Mouse (Mus musculus): ENCODE measurements at regions not wholly inside any gene's neighbourhood (a gene's known extent, or its start where the extent isn't known, plus 50 kb on each side); places are given as distances from the start of the nearest gene placed in this dataset.

- Histone ChIP-seq H3K4me2 (no peak overlapping the region), H3K4me1 (no peaks in the 10 kb centered on the region), H3K27ac (no peak overlapping the region), H3K27me3 (no peaks in the 10 kb centered on the region), H3K9ac (no peak overlapping the region), H3K36me3 (no peaks in the 10 kb centered on the region), H3K9me3 (replicated peaks) (no peaks in the 10 kb centered on the region), H3K4me3 (replicated peaks) (no peak overlapping the region)
- no peak for ATAC-seq (replicated peaks; ENCODE audit: low FRiP score)
- 72% methylated on average over 5 of the region's 5 CpGs for WGBS
Measured at GRCm38 (mm10) chr12:26092311-26092710, 322.7 kb downstream of the Rnf144a start.

GRCm38 (mm10) chr12:26091865-26092264 lies 323.2 kb downstream of the Rnf144a start:
- WGBS = 78% methylated on average over 3 of the region's 3 CpGs
- no peak for ATAC-seq (replicated peaks; ENCODE audit: low FRiP score)
- no peaks in the 10 kb centered on the region for H3K36me3 ChIP-seq
- no peaks in the 10 kb centered on the region for H3K27me3 ChIP-seq
- H3K4me3 ChIP-seq (replicated peaks) = no peak overlapping the region
- H3K4me2 ChIP-seq = no peak overlapping the region
- no peaks in the 10 kb centered on the region for H3K9me3 ChIP-seq (replicated peaks)
- H3K4me1 ChIP-seq = no peaks in the 10 kb centered on the region
- H3K27ac ChIP-seq = no peak overlapping the region
- no peak overlapping the region for H3K9ac ChIP-seq

- Histone ChIP-seq H3K9ac (no peak overlapping the region), H3K27me3 (no peaks in the 10 kb centered on the region), H3K4me3 (replicated peaks) (no peak overlapping the region), H3K27ac (no peak overlapping the region), H3K9me3 (replicated peaks) (no peaks in the 10 kb centered on the region), H3K4me1 (no peaks in the 10 kb centered on the region), H3K36me3 (no peaks in the 10 kb centered on the region), H3K4me2 (no peak overlapping the region)
- WGBS = 73% methylated on average over 3 of the region's 3 CpGs
- ATAC-seq (replicated peaks; ENCODE audit: low FRiP score) = no peak
Measured at GRCm38 (mm10) chr12:26088389-26088788, 326.7 kb downstream of the Rnf144a start.

- Histone ChIP-seq H3K9ac (no peak overlapping the region), H3K4me3 (replicated peaks) (no peak overlapping the region), H3K27ac (no peak overlapping the region), H3K27me3 (no peaks in the 10 kb centered on the region), H3K4me2 (no peak overlapping the region), H3K4me1 (no peaks in the 10 kb centered on the region), H3K9me3 (replicated peaks) (no peaks in the 10 kb centered on the region), H3K36me3 (no peaks in the 10 kb centered on the region)
- ATAC-seq (replicated peaks; ENCODE audit: low FRiP score) = no peak
- 89% methylated on average over 4 of the region's 4 CpGs for WGBS
Measured at GRCm38 (mm10) chr12:26086923-26087322, 328.1 kb downstream of the Rnf144a start.

GRCm38 (mm10) chr12:26086414-26086813 lies 328.6 kb downstream of the Rnf144a start:
- Histone ChIP-seq H3K27me3 (no peaks in the 10 kb centered on the region), H3K27ac (no peak overlapping the region), H3K9me3 (replicated peaks) (no peaks in the 10 kb centered on the region), H3K4me2 (no peak overlapping the region), H3K9ac (no peak overlapping the region), H3K4me1 (no peaks in the 10 kb centered on the region), H3K36me3 (no peaks in the 10 kb centered on the region), H3K4me3 (replicated peaks) (no peak overlapping the region)
- ATAC-seq (replicated peaks; ENCODE audit: low FRiP score) = no peak
- 86% methylated on average over 3 of the region's 3 CpGs for WGBS

GRCm38 (mm10) chr12:26079061-26079625 lies 335.9 kb downstream of the Rnf144a start:
- Histone ChIP-seq H3K27me3 (no peaks in the 10 kb centered on the region), H3K4me2 (no peak overlapping the region), H3K9ac (no peak overlapping the region), H3K27ac (no peak overlapping the region), H3K36me3 (no peaks in the 10 kb centered on the region), H3K4me3 (replicated peaks) (no peak overlapping the region), H3K9me3 (replicated peaks) (no peaks in the 10 kb centered on the region), H3K4me1 (no peaks in the 10 kb centered on the region)
- ATAC-seq (replicated peaks; ENCODE audit: low FRiP score) = no peak
- WGBS = 67% methylated on average over 4 of the region's 4 CpGs

GRCm38 (mm10) chr12:26075638-26076254 lies 339.3 kb downstream of the Rnf144a start:
- ATAC-seq (replicated peaks; ENCODE audit: low FRiP score) = no peak
- Histone ChIP-seq H3K27ac (no peak overlapping the region), H3K9me3 (replicated peaks) (no peaks in the 10 kb centered on the region), H3K9ac (no peak overlapping the region), H3K4me1 (no peaks in the 10 kb centered on the region), H3K27me3 (no peaks in the 10 kb centered on the region; the same call in 1 of the 2 replicates), H3K4me3 (replicated peaks) (no peak overlapping the region), H3K36me3 (no peaks in the 10 kb centered on the region), H3K4me2 (no peak overlapping the region)
- 50% methylated on average over 9 of the region's 9 CpGs for WGBS

- no peak for ATAC-seq (replicated peaks; ENCODE audit: low FRiP score)
- Histone ChIP-seq H3K27ac (no peak overlapping the region), H3K36me3 (no peaks in the 10 kb centered on the region), H3K9ac (no peak overlapping the region), H3K4me2 (no peak overlapping the region), H3K4me1 (peaks cover 9% of the 10 kb centered on the region), H3K9me3 (replicated peaks) (no peaks in the 10 kb centered on the region), H3K27me3 (no peaks in the 10 kb centered on the region; the same call in 1 of the 2 replicates), H3K4me3 (replicated peaks) (no peak overlapping the region)
- 84% methylated on average over 7 of the region's 7 CpGs for WGBS
Measured at GRCm38 (mm10) chr12:26072180-26072579, 342.9 kb downstream of the Rnf144a start.

- H3K9me3 ChIP-seq (replicated peaks) = no peaks in the 10 kb centered on the region
- H3K27me3 ChIP-seq = no peaks in the 10 kb centered on the region; the same call in 1 of the 2 replicates
- no peak overlapping the region for H3K9ac ChIP-seq
- no peak overlapping the region for H3K27ac ChIP-seq
- H3K4me2 ChIP-seq = no peak overlapping the region
- peaks cover 9% of the 10 kb centered on the region for H3K4me1 ChIP-seq
- no peak; the same call in 1 of the 2 replicates for ATAC-seq (replicated peaks; ENCODE audit: low FRiP score)
- no peaks in the 10 kb centered on the region for H3K36me3 ChIP-seq
- H3K4me3 ChIP-seq (replicated peaks) = no peak overlapping the region
- WGBS = 10% methylated on average over 3 of the region's 3 CpGs
Measured at GRCm38 (mm10) chr12:26071610-26072009, 343.4 kb downstream of the Rnf144a start.

- WGBS = 36% methylated on average over 4 of the region's 4 CpGs
- H3K27me3 ChIP-seq = no peaks in the 10 kb centered on the region; the same call in 1 of the 2 replicates
- peaks cover 9% of the 10 kb centered on the region for H3K4me1 ChIP-seq
- H3K4me2 ChIP-seq = peak overlapping the region; percentile 57
- H3K9me3 ChIP-seq (replicated peaks) = no peaks in the 10 kb centered on the region
- no peak for ATAC-seq (replicated peaks; ENCODE audit: low FRiP score)
- no peak overlapping the region for H3K9ac ChIP-seq
- H3K36me3 ChIP-seq = no peaks in the 10 kb centered on the region
- H3K27ac ChIP-seq = no peak overlapping the region
- peak overlapping the region; percentile 25 for H3K4me3 ChIP-seq (replicated peaks)
Measured at GRCm38 (mm10) chr12:26068685-26069008, 346.4 kb downstream of the Rnf144a start.

GRCm38 (mm10) chr12:26067866-26068684 lies 347.0 kb downstream of the Rnf144a start:
- 0 out of 2 replicates have a peak, but pooled peaks have one; percentile 36 for ATAC-seq (replicated peaks; ENCODE audit: low FRiP score)
- 0 out of 2 replicates have a peak overlapping the region, but pooled peaks have one; percentile 29 for H3K9ac ChIP-seq

GRCm38 (mm10) chr12:26060378-26060777 lies 354.7 kb downstream of the Rnf144a start:
- H3K4me1 ChIP-seq = no peaks in the 10 kb centered on the region
- H3K9me3 ChIP-seq (replicated peaks) = no peaks in the 10 kb centered on the region
- H3K36me3 ChIP-seq = no peaks in the 10 kb centered on the region
- H3K9ac ChIP-seq = no peak overlapping the region
- no peak overlapping the region for H3K4me3 ChIP-seq (replicated peaks)
- H3K4me2 ChIP-seq = no peak overlapping the region
- 43% methylated on average over 3 of the region's 3 CpGs for WGBS
- no peaks in the 10 kb centered on the region for H3K27me3 ChIP-seq
- H3K27ac ChIP-seq = no peak overlapping the region
- no peak for ATAC-seq (replicated peaks; ENCODE audit: low FRiP score)

More at GRCm38 (mm10) chr12:26067866-26068684, 347.0 kb downstream of the Rnf144a start:
- H3K36me3 ChIP-seq = no peaks in the 10 kb centered on the region
- WGBS = 10% methylated on average over 24 of the region's 24 CpGs
- peaks cover 9% of the 10 kb centered on the region for H3K4me1 ChIP-seq
- H3K27ac ChIP-seq = no peak overlapping the region
- H3K27me3 ChIP-seq = no peaks in the 10 kb centered on the region; the same call in 1 of the 2 replicates
- H3K4me3 ChIP-seq (replicated peaks) = peak overlapping the region; percentile 25
- peak overlapping the region; percentile 57 for H3K4me2 ChIP-seq
- H3K9me3 ChIP-seq (replicated peaks) = no peaks in the 10 kb centered on the region
